Mouse (Mus musculus): ENCODE data around the gene Anapc10.
"Not testable (repeated sequence)": the region's sequence is repeated elsewhere in the genome, so short reads cannot be mapped to it uniquely, and the experiment has no call there.

Anapc10 gene

GRCm38 (mm10) chr8:79711064-79711961 lies at the start of gene Anapc10, which contains the start of gene Abce1:
TSS of gene Anapc10 (plus strand) at chr8:79711820.
TSS of gene Abce1 (minus strand) at chr8:79711740.
- DNase-seq (ENCODE audit: low read depth, low spot score): peak; percentile 98

GRCm38 (mm10) chr8:79676461-79676860 lies 35.2 kb upstream of the Anapc10 start:
- no peak for DNase-seq (ENCODE audit: low read depth, low spot score)

GRCm38 (mm10) chr8:79679005-79679404 lies 32.6 kb upstream of the Anapc10 start:
- DNase-seq (ENCODE audit: low read depth, low spot score): no peak

- not testable (repeated sequence) for DNase-seq (ENCODE audit: low read depth, low spot score)
These were observed 31.5 kb upstream of the Anapc10 start for GRCm38 (mm10) chr8:79680083-79680482.

GRCm38 (mm10) chr8:79680555-79680954 lies 31.1 kb upstream of the Anapc10 start:
- no peak for DNase-seq (ENCODE audit: low read depth, low spot score)

GRCm38 (mm10) chr8:79680965-79681364 lies 30.7 kb upstream of the Anapc10 start:
- DNase-seq (ENCODE audit: low read depth, low spot score): no peak

- DNase-seq (ENCODE audit: low read depth, low spot score): not testable (repeated sequence)
These were observed 25.7 kb upstream of the Anapc10 start for GRCm38 (mm10) chr8:79685927-79686326.

GRCm38 (mm10) chr8:79692531-79692930 lies 19.1 kb upstream of the Anapc10 start:
- no peak for DNase-seq (ENCODE audit: low read depth, low spot score)

- no peak for DNase-seq (ENCODE audit: low read depth, low spot score)
These were observed 4.9 kb upstream of the Anapc10 start for GRCm38 (mm10) chr8:79706687-79707086.

- DNase-seq (ENCODE audit: low read depth, low spot score): no peak
These were observed 1.1 kb downstream of the Anapc10 start for GRCm38 (mm10) chr8:79712676-79713075.

GRCm38 (mm10) chr8:79721537-79721936 lies 9.9 kb downstream of the Anapc10 start:
- no peak for DNase-seq (ENCODE audit: low read depth, low spot score)

GRCm38 (mm10) chr8:79723308-79723707 lies 11.7 kb downstream of the Anapc10 start:
- no peak for DNase-seq (ENCODE audit: low read depth, low spot score)

GRCm38 (mm10) chr8:79724589-79724988 lies 13.0 kb downstream of the Anapc10 start:
- DNase-seq (ENCODE audit: low read depth, low spot score): no peak

GRCm38 (mm10) chr8:79727900-79728299 lies 16.3 kb downstream of the Anapc10 start:
- no peak for DNase-seq (ENCODE audit: low read depth, low spot score)

- DNase-seq (ENCODE audit: low read depth, low spot score): peak; percentile 20
These were observed 22.7 kb downstream of the Anapc10 start for GRCm38 (mm10) chr8:79734304-79734703.

GRCm38 (mm10) chr8:79748171-79748570 lies 36.6 kb downstream of the Anapc10 start:
- DNase-seq (ENCODE audit: low read depth, low spot score): no peak

- DNase-seq (ENCODE audit: low read depth, low spot score): no peak
These were observed 37.0 kb downstream of the Anapc10 start for GRCm38 (mm10) chr8:79748591-79748990.

GRCm38 (mm10) chr8:79750305-79750704 lies 38.7 kb downstream of the Anapc10 start:
- DNase-seq (ENCODE audit: low read depth, low spot score): no peak

- not testable (repeated sequence) for DNase-seq (ENCODE audit: low read depth, low spot score)
These were observed 83.3 kb downstream of the Anapc10 start for GRCm38 (mm10) chr8:79794873-79795272.

- no peak for DNase-seq (ENCODE audit: low read depth, low spot score)
These were observed 85.1 kb downstream of the Anapc10 start for GRCm38 (mm10) chr8:79796690-79797089.

- DNase-seq (ENCODE audit: low read depth, low spot score): no peak
These were observed 92.9 kb downstream of the Anapc10 start for GRCm38 (mm10) chr8:79804499-79804898.

GRCm38 (mm10) chr8:79806971-79807370 lies 95.4 kb downstream of the Anapc10 start:
- DNase-seq (ENCODE audit: low read depth, low spot score): no peak

GRCm38 (mm10) chr8:79826534-79826933 lies 114.9 kb downstream of the Anapc10 start:
- DNase-seq (ENCODE audit: low read depth, low spot score): no peak

All from skeletal muscle tissue, adult 2 months (tissue).